Mouse (Mus musculus): ENCODE results near the gene Ninj1.
A peak's percentile ranks its signal among the peaks of the same experiment; 100 is the strongest.

Ninj1 gene

DNA sequence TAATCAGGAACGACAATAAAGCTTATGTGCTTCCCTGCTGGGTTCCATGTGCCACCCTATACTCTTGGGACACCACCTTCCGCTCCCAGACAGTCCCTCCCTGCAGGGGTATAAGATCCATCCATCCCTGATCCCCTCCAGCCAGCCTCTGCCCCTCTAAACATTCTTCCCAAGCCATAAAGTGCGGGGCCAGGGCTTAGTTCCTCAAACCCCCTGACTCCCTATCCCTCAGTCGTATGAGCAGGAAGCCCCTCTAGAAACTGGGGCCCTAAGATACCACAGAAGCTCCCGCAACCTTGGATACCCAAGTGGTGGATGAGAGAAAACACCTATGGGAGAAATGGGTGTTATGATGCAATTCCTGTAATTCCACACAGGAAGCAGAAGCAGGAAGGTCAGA is 8.9 kb downstream of the Ninj1 start:
- DNase-seq (ENCODE audit: low read depth): no peak

DNA sequence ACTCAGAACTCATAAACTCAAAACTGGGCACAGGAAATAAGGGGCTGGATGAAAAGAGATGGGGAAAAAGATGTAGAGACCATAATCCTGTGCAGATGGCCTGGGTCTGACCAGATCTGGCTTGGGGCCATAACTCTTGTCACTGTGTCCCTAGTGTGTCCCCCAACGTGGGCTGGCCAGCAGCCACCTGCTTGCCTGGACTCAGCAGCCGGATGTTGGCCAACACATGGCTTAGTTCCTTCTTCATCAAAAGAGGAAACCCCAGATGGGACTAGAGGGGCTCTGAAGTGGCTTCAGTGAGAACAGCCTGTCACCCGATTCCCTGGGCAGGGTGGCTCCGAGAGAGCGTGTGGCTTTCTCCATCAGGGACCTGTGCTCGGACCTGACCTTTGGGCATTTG is 9.5 kb downstream of the Ninj1 start:
- no peak for DNase-seq (ENCODE audit: low read depth)

GRCm38 (mm10) chr13:49198734-49199133 is 11.4 kb downstream of the Ninj1 start:
- no peak for DNase-seq (ENCODE audit: low read depth)

GRCm38 (mm10) chr13:49199891-49200290 is 12.6 kb downstream of the Ninj1 start:
- no peak for DNase-seq (ENCODE audit: low read depth)

- DNase-seq (ENCODE audit: low read depth): no peak
Measured at GRCm38 (mm10) chr13:49200688-49201087, 13.4 kb downstream of the Ninj1 start.

DNA sequence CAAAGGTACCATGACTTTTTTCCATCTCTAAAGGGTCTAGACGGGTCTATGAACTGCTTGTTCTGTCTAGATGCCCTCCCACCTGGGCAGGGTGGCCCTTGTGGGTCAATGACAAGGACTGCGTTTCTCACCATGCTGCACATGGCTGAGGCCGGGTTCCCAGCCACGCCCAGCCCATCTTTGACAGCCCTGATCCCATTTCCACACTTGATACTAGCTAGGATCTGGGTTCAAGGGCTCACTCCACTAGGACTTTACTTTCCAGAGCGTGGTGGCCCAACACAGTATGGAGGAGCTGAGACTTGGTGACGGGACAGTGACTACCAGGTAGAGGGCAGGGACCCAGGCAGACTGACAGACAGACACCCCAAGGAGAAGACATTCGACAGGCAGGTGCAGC is 15.3 kb downstream of the Ninj1 start:
- no peak for DNase-seq (ENCODE audit: low read depth)

DNA sequence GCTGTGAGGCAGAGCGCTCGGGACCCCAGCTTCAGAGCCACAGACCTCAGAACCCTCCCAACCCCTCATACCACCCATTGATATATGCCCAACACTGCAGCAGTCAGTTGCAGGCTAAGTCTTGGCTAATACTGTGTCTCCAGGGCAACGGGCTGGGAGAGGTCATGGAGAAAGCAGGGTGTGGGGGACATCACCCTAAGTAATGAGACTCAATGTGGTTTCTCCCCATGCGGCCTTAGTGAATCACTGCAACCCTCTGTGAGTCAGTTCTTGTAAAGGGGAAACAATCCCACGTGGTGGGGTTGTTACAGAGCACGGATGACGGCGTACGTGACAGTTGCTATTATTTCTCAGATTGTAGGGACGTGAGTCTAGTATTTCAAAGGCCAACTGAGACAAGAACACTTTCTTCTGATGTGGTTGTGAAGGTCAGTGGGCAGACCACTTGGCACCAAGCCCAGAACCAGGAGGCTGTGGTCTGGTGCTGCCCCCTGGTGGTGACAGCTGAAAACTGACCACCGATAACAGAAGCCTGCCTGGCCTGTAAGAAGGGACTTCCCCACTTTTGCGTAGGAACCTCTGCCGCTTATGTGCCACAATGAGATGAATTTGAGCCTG is 18.2 kb downstream of the Ninj1 start:
- peak; percentile 93 for DNase-seq (ENCODE audit: low read depth)

DNA sequence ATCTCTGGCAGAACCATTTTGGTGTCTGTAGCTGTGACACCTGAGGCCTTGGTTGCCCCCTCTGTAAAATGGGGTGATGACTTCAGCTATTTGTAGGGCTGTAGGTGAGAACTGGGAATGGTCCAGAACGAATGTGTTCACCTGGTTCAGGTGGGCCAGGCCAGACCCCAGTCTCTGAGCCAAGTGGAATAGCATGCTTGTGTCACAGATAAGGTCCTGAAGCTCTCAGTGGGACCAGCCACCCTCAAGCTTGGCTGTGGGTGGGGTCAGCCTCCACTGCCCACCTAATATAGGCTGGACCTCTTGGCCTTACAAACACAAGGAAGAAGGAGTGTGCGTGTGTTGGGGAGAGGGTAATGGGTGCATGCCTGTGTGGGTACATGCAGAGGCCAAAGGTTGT is 19.1 kb downstream of the Ninj1 start:
- no peak for DNase-seq (ENCODE audit: low read depth)

DNA sequence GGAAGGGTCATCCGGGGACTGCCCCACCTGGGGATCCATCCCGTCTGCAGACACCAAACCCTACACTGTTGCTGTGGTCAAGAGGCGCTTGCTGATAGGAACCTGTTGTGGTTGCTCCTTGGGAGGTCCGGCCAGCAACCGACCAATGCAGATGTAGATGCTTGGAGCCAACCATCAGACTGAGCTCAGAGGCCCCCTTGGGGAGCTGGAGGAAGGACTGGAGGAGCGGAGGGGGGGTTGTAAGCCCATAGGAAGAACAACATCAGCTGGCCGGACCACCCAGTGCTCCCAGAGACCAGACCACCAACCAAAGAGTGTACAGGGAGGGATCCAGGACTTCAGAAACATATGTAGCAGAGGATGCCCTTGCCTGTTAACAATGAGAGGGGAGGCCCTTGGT is 22.0 kb downstream of the Ninj1 start:
- no peak for DNase-seq (ENCODE audit: low read depth)

DNA sequence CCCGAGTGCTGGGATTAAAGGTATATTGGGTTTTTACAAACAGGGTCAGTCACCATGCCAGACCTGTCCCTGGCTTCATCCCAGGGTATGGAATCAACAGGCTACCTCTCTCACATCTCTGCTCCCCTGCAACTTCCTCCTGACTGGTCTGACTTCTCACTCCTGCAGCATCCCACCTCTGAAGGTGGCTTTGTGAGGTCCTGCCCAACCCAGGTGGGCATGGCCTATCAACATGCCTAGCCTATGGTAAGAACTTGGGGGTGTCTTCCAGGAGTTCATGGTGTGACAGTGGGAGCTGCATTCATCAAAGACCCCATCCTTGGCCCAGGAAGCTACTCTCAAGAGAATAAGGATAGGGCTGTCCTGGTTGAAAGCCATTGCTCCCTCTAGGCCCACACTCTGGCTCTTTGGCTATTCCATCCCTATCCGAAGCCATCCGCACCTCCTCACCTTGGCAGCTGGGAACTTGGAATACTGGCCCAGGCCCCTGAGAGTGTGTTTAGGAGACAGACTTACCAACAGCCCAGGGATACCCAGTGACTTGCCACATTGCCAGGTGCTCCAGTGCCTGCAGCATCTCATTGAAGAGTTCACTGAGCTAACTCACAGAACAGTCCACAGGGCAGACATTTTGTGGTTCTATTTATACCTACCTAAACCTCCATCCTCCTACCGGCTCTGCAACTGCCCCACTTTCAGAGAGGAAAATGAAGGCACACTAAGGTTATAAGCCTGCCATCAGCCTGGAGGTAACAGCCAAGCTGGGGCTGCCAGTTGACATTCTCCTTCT is 25.6 kb downstream of the Ninj1 start:
- DNase-seq (ENCODE audit: low read depth): no peak

GRCm38 (mm10) chr13:49213531-49213932 is 26.2 kb downstream of the Ninj1 start:
- DNase-seq (ENCODE audit: low read depth): peak; percentile 90

GRCm38 (mm10) chr13:49214454-49214853 is 27.2 kb downstream of the Ninj1 start:
- no peak for DNase-seq (ENCODE audit: low read depth)

DNA sequence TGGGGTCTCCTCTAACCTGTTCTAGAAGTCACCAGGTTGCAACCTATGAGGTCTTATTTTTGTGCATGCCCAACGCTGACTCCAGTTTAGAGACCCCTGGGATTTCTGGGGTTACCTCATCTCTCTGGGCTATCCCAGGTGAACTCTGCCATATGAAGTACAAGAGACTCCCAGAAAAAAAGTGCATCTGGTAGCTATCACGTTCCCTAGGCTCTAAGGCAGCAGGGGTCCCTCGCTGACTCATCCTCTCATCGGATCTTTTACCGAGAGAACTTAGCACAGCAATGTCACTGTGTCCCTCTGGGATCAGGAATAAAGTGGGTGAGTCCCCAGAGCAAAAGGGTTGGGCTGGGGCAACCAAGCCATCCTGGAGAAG is 27.8 kb downstream of the Ninj1 start:
- DNase-seq (ENCODE audit: low read depth): no peak

DNA sequence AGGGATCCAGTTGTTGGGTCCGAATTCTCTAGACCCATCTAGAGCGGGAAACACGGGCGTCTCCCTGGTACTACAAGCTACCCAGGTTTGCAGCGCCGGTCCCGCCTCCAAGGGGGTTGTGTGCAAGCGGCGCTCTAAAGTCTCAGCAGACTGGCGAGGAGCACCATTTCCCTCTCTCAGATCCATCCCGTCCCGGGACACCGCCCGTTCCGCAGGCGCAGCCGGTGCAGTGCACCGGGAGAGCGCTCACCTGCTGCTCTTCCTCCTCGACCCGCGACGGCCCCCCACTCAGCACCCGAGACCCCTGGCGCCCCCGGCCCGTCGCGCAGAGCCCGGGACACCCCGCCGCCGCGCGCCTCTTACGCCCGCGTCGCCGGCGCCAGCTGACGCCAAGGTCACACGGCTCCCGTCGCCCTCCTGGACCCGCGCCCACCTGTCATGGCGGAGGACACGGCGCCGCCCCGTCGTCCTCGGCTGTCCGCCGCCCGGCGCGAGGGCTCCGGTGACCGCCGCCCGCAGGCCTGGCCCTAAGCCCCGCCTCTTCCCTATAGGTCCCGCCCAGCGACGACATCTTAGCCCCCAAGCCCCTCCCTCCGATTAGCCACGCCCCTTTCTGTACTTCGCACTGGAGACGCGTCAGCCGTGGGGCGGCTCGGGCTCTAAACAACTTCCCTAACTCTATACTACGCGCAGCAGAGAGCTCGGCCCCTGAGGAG is 28.4 kb downstream of the Ninj1 start, which contains the start of gene Card19:
Gene Card19, minus strand, starts transcription at position 534 of the 716 bp plus-strand sequence.
- peak; percentile 73 for DNase-seq (ENCODE audit: low read depth)

- DNase-seq (ENCODE audit: low read depth): no peak
Measured at GRCm38 (mm10) chr13:49216220-49216552, 28.9 kb downstream of the Ninj1 start.

GRCm38 (mm10) chr13:49216808-49217561 is 29.7 kb downstream of the Ninj1 start:
- no peak for DNase-seq (ENCODE audit: low read depth)

- no peak for DNase-seq (ENCODE audit: low read depth)
Measured at GRCm38 (mm10) chr13:49218651-49219050, 31.4 kb downstream of the Ninj1 start.

DNA sequence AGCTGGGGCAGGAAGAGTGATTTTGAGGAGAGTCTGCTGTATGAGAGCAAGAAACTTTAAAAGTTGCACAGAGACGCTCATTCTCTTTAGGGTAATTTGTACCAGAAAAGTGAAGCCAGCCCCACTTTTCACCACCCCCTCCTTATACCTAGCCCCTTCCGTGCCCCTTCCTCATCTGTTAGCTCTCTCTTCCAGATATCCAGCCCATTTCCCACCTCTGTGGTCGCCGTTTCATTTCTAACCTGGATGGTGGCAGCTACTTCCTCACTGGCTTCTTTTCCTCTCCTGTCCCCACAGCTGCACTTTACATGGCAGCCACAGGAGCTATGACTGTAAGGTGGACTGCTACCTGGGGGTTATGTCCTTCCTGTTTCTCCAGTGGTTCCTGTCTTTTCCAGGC is 32.1 kb downstream of the Ninj1 start:
- no peak for DNase-seq (ENCODE audit: low read depth)

GRCm38 (mm10) chr13:49220912-49221311 is 33.6 kb downstream of the Ninj1 start:
- no peak for DNase-seq (ENCODE audit: low read depth)

DNA sequence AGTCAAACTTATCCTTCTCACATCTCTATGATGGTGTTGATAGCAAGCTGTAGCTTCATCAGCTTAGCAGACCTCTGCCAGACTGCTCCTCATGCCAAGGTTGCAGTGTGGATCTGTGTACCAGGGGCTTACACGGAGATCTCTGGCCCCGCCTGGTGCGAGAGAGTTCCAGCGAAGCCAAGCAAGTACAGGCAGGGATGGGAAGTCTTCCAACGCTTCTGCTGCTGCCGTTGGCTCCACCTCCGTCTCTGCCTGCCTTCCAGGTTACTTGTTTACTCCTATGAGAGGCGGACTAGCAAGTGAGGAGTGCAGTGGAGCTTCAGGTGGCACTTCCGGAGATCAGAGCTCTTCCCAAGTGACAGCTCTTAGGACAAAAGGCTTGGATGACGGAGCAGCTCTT is 37.0 kb downstream of the Ninj1 start:
- DNase-seq (ENCODE audit: low read depth): no peak

GRCm38 (mm10) chr13:49224729-49225128 is 37.4 kb downstream of the Ninj1 start:
- DNase-seq (ENCODE audit: low read depth): no peak

DNA sequence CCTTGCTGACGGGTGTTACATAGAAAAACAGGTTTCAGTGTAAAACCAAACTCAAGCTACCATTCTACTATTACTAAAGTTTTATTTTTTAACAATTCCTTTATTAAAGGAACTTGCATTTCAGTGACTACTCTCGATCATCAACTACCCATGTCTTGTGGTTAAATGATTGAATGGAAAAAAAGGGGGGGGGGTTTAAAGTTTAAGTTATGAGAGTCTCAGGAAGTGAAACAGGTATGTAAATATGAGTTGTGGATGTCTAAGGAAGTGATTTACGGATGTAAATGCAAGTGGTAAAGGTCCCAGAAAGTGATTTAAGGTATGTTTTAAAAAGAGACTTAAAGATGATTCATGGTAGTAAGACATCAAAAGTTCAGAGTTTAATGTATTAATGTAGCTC is 37.9 kb downstream of the Ninj1 start:
- DNase-seq (ENCODE audit: low read depth): no peak

- DNase-seq (ENCODE audit: low read depth): no peak
Measured at GRCm38 (mm10) chr13:49225633-49226032, 38.3 kb downstream of the Ninj1 start.

Measured in fibroblast of lung, adult 2 months (primary cell).